Mouse (Mus musculus) thymus, postnatal 36 days (tissue): ENCODE measurements around the gene Golph3.

Source experiments
- DNase-seq, 2 experiments: peaks; one replicate each; pipeline ENCODE4 v3.0.0; 2022; ENCODE audit warnings: mixed read lengths in 2 of 2

Golph3 gene

DNA sequence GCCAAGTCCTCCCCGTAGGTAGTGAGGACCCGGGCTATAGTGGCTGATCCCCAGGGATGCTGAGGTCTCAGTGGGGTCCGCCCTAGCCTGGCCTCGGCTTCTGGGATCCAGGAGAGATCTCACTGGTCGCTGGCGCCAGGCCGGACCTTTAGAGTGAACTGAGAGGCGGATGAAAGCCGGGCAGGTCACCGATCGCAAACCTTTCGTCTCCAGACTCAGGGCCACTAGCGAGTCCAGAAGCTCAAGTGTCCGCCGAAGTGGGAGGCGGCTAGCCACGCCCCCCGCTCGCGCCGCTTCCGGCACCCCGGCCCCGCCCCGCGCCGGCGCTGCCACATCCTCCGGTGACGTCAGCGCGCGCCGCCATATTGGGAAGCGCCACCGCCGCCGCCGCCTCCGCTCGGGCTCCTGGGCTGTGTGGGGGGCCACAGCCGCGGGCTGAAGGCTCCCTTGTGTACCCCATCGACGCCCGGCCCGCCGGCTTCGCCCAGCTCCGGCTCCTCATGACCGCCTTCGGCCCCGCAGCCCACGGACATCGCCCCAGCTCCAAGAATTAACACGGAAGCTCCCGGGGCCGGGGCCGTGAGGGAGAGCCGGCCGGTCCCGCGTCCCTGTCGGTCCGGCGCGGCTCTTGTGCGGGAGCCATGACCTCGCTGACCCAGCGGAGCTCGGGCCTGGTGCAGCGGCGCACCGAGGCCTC is at the start of gene Golph3:
Gene Golph3 (plus strand): TSS at position 360 of the 697 bp plus-strand sequence.
- peak; percentile 93 to 94 for DNase-seq

DNA sequence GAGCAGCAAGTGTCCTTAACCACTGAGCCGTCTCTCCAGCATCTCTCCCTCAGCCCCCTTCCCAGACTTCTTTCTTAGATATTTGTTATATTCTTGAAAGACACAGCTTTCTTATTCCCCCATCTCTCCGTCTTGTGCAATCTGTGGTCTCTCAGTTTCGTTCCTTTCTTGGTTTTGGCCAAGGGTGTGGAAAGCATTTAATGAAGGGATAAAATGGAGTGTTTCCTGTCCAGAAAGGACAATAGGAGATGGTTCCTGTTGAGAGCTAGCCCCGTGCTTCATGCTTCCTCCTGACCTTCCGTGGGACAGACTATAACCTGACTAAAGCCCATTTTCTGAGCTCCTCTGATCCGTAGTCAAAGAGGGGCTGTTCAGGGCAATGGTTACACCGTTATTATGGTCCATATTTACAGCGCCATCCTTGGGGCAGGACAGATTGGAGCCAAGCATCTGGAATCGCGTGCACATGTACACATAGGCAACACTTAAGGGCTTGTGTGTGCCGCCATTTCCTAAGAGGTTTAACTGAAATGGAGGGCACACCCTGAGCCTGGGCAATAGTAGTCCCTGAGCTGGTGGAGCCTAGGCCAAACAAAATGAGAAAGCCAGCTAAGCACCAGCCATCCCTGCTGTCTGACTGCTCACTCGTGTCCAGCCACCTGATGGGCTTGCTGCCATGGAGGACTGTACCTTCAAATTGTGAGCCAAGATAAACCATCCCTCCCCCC is 47.8 kb upstream of the Golph3 start:
- no peak for DNase-seq

DNA sequence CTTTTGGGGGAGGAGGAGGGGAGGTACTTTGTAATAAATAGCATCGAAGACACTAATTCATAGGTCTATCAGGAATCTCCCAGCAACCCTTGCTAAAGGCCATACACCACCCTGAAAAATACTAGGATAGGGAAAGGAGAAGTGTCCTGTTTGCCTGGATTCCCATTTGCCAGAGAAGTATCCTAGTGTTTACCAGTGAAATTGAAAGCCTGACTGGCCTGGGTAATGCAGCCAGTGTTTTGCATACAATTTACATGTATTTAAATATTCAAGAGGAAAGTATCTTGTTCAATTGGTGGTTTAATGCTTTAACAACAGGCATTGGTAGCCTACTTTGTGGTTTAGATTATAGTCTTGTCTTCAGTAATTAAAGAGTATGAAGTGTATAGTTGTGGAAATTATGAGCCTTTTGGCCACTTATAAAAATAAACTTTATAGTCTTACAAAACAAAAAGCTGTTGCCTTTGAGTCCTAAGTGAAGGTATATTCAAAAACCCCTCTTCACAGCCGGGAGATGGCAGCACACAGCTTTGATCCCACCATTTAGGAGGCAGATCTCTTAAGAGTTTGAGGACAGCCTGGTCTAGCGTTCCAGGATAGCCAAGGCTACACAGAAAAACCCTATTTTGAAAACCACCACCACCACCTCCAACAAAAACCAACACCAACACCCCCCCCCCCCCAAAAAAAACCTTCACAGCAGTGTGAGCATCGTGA is 47.0 kb upstream of the Golph3 start:
- DNase-seq, result no peak

DNA sequence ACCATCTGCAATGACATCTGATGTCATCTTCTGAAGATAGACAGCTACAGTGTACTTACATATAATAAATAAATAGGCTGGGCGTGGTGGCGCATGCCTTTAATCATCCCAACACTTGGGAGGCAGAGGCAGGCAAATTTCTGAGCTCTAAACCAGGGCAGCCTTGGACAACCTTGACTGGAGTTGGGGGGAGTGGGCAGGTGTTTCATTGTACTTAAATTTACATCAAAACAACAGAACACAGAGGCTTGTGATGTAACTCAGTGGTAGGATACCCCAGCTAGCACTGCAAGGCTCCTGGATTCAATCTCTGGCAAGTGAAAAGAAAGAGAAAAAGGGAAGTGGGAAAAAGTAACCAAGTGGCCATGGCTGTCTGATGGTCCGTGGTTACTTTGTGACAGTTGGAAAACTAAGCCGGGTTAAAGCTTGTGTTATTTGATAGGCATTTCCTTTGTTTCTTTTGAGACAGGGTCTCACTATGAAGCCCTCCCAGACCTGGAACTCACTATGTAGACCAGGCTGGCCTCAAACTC is 46.1 kb upstream of the Golph3 start:
- no peak for DNase-seq

DNA sequence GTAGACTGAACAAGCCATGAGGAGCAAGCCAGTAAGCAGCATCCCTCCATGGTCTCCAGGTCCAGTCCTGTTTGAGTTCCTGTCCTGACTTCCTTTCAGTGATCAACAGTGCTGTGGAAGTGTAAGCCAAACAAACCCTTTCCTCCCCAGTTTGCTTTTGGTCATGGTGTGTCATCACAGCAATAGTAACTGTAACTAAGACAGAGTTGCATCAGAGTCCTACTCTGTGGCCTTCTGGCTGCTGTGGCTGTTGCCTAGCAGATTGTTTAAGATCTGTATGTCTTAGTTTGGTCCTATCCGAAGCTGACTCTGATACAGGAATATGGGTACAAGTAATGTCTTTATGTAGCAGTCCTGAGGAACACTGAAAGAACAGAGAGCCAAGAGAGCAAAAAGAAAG is 41.4 kb upstream of the Golph3 start:
- no peak for DNase-seq

DNA sequence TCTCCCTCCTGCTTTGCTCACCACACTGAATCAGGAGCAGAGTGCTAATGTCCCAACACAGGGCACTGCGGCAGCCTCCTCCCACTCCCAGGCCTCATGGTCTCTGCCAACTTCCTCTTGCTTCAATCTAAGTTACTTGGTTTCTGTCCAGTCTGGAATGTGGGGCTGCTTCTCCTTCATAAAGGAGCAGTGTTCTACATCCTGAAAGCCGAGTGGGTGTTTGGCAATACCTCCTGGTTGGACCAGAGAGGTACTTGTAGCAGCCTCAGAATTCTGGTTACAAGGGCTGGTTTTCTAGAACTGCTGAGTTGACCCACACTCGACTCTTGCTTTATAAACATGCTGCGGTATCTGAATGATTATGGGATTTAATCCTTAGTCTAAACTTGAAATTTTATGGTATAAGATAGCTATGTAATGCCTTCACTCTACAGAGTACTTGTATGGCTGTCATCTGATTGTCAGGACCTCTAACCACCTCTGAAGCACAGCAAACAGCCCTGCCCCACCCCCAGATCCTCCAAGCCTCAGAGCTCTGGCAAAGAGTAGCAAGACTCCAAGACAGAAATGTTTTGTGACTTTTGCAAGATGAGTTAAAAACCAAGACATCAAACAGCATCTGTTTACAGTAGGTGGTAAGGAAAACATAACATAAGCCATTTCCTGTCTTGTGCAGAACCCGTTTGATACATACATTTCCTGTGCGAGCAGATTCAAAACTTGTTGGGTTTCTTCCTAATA is 36.3 kb upstream of the Golph3 start:
- peak; percentile 29 to 42 for DNase-seq

DNA sequence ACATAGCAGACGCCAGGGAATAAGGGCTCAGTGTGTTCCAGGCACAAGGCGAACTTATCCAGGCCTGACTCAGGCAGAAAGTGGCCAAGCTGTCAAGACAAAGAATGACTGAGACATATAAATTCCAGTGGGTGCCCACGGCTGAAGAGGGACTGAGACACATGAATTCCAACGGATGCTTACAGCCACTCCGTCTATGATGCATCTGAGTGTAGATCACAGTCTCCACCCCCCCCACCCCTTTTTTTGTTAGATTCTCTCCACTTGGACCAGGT is 35.8 kb upstream of the Golph3 start:
- DNase-seq, result no peak

DNA sequence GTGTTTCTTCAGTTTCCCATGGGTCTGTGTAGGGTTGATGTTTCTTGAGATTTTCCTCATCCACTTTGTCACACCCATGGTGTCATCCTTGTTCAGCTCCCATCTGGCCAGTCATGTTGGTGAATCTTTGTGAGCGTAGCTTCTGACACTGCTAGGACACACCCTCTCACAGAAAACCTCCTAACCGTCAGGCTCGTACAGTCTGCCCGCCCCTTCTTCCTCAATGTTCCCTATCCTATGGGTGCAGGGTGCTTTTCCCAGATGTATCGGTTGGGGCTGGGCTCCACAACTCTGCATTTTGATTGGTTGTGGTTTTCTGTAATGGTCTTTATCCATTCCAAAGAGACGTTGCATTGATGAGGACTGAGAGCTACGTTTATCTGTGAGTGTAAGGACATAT is 30.9 kb upstream of the Golph3 start:
- DNase-seq, result no peak

DNA sequence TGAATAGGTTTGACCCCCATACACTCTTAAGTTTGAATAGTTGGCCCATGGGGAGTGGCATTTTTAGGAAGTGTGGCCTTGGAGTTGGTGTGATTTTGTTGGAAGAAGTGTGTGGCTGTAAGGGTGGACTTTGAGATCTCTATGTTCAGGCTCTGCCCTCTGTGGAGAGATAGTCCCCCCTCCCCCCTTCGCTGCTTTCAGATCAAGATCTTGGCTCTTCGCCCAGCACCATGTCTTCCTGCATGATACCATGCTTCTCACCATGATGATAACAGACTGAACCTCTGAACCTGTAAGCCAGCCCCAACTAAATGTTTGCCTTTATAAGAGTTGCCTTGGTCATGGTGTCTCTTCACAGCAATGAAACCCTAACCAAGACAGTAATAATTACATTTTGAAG is 29.5 kb upstream of the Golph3 start:
- no peak for DNase-seq

DNA sequence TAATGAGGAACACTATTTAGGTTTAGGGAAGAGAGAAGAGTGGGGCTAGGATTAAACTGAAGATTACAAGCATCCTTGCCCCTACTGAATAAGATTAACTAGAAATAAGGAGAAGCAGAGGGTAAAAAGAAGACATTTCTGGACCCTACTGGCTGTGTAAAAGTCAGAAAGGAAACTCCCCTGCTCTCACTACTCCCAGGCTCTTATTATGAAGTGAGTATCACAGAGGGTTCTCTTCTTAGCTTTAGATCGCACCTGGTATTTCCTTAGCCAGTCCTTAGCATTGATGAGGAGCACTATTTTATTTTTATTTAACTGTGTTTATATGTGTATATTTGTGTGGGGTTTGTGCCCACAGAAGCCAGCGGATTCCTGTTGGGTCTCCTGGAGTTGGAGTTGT is 25.0 kb upstream of the Golph3 start:
- DNase-seq, result no peak

DNA sequence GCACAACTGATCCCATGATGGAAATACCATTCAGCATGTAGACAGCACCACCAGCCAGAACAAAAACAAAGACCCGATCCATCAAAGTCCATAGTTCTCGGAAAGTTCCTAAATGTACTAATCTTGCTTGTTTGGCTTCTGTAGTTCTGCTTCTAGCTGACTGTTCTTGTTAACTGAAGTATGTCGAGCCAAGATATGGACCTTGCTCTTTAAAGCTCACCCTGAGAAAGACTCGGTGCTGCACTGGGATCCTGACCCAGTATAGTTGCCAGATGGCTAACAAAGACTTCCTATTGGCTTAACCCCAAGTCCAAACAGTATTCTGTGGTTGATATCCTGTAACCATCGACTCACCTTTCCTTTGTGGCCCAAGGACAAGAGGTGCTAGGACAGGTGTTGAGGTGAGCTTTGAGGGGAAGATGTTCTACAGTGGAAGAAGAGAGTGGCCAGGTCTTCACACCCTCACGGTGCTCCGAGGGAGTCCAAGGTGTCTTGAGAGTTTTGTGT is 23.0 kb upstream of the Golph3 start:
- DNase-seq, result no peak

DNA sequence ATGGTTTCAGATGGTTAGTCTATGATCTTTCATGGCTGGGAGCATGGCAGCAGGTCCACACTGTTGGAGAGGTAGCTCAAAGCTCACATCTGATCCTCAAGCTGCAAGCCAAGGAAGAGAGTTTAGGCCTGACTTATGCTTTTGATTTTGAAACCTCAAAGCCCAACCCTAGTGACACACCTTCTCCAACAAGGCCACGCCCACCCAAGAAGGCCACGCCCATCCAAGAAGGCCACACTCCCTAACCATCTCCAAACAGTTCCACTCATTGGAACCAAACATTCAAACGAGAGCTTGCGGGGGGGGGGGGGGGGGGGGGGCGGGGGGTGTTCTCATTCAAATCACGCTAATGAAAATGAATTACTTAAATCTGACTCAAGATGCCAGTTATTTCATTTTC is 19.5 kb upstream of the Golph3 start:
- DNase-seq, result peak in 1 of 2 experiments; percentile 17

DNA sequence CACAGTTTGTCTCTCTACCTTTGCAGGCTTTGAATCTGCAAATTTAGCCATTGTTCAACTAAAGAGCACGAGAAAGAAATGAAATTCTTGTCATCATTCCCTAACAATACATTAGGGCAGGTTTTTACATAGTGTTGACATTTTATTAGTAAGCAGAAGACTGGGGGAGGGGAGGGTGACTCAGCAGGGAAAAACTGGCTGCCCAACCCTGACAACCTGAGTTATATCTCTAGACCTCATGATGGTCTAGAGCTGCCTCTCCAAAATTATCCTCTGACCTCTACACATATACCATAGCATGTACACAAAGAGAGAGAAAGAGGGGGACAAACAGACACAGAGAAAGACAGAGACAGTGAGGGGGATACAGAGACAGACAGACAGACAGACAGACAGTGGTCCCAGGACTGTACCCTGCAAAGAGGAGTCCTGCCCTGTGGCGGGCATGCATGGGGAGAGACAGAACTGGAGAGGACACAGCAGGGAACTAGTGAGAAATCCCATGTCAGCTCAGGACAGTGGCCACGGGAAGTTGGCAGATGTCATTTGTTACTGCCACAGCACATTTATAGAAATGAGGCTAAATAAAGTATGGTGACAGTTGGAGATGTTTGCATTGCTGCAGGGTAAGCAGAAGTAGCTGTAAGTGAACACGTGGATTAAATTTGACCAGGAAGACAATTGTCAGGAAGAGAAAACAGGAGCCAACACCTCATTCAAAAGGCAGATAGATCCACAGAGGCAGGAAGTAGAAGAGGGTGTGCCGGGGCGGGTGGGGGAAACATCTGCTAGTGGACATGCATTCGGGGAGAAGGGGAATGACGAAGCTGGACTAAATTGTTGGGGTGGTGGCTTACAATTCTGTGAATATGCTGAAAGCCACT is 14.8 kb upstream of the Golph3 start:
- no peak for DNase-seq

DNA sequence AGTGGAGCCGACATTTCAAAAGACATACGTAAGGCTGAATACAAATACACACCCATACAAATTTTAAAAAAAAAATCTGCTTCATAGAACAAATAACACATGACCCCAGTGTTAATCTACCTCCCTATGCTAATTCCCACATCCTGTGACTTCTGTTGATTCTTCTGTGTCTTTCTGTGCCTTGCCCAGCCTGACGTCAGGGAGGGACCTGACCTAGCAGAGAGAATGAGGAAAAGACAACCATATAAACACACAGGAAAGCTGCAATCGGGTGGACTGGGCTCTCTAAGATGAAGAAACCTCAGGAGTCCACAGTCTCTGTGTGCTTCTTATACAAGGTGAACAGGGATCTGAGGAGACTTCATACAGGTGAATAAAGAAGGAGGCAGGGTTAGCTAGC is 14.1 kb upstream of the Golph3 start:
- DNase-seq, result no peak

DNA sequence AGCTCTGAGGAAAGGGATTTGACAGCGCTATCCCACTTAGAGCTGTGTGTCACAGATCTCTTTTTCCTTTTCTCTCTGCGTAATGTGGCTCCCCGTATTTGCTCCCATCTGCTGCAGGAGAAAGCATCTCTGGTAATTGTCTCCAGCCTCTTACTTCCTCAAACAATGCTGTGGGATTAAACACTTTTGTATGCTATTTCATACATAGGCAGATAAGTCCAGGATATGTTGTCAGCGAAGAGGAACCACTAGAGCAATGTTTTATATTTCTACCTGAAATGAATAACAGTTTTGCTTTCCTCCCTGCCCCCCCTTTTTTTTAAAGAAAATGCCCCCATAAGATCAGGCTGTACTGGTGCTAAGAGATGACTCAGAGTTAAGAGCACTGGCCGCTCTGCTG is 12.7 kb upstream of the Golph3 start:
- DNase-seq, result no peak

DNA sequence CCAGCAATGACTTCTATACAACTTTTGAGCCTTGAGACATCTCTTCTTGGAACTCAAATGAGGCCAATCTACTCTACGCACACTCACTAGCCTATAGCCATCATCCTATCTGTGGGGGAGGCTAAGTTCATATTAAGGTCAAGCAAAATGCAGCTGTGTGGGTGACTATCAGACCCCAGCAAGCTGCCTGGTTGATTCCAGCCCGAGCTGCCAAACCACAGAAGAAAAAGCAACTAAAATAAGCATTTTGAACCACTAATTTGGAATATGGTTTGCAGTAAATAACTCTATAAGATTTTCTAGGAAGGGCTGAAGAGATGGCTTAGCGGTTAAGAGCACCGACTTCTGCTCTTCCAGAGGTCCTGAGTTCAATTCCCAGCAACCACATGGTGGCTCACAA is 10.6 kb upstream of the Golph3 start:
- DNase-seq, result no peak

DNA sequence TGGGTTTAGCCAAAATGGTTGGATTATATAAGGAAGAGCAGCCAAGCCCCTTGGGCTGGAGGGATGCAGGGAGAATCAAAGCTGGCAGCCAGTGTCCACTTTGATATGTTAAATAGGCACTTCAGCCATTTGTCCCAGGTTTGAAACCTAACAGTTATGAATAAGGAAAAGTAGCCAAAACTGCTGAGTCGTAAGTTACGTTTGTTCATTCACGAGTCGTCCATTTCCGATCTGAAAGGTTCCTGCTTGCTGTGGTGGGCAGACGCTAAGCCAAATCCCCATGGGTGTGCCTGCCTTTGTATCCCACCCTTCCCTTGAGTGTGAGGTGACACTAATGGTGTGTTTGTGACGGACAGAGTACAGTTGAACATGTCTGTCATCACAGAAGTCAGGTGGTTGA is 9.8 kb upstream of the Golph3 start:
- no peak for DNase-seq

DNA sequence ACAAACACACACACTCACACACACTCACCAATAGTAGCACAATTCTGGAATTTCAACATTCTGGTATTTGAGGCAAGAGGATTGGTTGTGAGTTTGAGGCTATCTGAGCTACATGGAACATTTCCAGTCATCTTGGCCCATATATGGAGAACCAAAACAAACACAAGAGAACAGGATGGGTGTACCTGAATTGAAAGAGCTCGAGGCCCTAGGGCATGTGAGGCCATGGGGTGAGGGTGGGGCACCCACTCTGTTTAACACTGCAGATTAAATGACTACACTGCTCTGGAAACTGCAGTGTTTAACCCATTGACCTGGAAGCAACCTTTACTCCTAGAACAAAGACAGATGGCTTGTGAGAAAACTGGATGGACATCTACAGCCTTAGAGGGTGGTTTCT is 8.0 kb upstream of the Golph3 start:
- no peak for DNase-seq

DNA sequence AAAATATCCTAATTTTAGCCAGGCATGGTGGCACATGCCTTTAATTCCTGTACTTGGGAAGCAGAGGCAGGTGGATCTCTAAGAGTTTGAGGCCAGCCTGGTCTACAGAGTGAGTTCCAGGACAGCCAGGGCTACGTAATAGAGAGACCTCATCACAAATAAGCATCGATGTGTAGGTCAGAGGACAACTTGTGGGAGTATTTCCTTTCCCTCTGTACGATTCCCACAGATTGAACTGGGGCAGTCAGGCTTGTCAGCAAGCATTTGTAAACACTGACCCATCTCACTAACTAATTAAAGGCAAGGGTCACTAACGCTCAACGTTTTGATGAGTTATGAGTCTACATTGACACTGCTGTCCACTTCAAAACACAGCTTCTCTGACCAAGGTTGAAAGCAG is 6.7 kb upstream of the Golph3 start:
- no peak for DNase-seq

DNA sequence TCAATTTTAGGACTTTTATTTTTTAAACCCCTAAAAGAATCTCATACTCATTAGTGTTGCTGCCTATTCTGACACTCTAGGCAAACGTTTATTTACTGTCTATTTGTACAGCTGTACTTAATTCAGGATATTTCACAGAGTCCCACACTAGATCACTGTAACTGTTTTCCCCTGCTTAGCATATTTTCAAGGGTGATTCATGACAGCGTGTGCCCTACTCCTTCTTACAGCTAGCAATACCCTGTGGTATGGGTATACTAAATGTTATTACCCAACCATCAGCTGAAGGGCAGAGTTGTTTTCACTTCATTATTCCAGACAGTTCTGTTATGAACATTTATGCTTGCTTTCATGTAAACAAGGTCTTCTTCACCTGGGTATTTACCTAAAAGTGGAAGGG is 5.3 kb upstream of the Golph3 start:
- DNase-seq, result no peak

DNA sequence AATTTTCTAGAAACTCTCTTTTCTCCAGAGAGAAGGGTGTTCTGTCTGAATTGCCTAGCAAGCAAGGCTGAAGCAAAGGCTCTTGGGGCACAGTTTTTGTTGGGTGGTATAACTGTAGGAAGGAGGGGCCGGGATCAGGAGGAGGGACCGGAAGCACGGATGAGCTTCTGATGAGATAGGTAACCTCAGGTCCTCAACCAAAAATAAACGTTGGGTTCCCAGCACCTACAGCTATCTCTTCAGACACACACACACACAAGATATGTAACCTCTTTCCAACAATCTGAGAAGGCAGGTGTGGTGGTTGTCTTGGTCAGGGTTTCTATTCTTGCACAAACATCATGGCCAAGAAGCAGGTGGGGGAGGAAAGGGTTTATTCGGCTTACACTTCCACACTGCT is 4.0 kb upstream of the Golph3 start:
- no peak for DNase-seq

DNA sequence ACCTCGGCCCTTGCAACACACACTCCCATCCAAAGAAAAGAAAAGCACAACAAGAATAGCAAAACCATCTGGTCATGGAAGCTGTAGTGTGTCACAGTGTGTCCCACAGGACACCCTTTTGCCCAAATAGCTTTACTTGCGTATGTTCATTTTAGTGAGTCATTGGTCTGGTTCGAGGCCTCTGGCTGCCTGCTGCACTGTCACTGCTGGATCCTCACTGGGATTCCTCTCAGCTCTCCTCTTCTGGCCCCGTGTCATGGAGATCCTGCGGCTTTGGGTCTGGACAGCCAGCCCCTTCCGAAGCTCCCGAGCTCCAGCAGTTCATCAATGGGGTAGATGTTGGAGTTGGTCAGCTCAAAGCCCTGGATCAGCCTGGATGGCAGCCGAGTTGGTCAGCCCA is 2.8 kb upstream of the Golph3 start:
- DNase-seq, result no peak
